In genomic region chr15:101378646-101379045, GRCm38 (mm10) we compare ENCODE assay signal across 32 mouse cellular contexts. TPM values are rescaled to one million over a fixed set of nuclear protein-coding genes. Genes with fewer than 3 reads are reported as not detected.
DNase-seq lines count a peak whose midpoint lies in the region; ATAC-seq and TF ChIP-seq lines count a peak whose summit lies in the region.
"Had no signal": no experiment of that assay in that cellular context is flagged by ENCODE, and none has a peak within 500 bp of the region (broad histone marks: within the 10 kb centered on the region; RNA-seq: fewer than 3 reads in every experiment).

No protein-coding gene starts in this region.

- H3K4me2 ChIP-seq in hindbrain, embryonic 11.5 days (replicated peaks; ENCODE audit: low read depth, low read length): no peak overlapping the region
- H3K4me2 ChIP-seq in hindbrain, embryonic 12.5 days (replicated peaks): no peak overlapping the region
- H3K4me2 ChIP-seq in midbrain, embryonic 15.5 days: no peak overlapping the region
- H3K4me2 ChIP-seq: embryonic facial prominence, embryonic 13.5 days; forebrain, embryonic 12.5 days; forebrain, embryonic 15.5 days; heart, embryonic 12.5 days; heart, embryonic 15.5 days; hindbrain, embryonic 15.5 days had no signal

- H3K9me3 ChIP-seq in hindbrain, embryonic 11.5 days (ENCODE audit: control insufficient read depth, low read length): no peaks in the 10 kb centered on the region
- H3K9me3 ChIP-seq in hindbrain, embryonic 12.5 days (replicated peaks): no peaks in the 10 kb centered on the region
- H3K9me3 ChIP-seq in midbrain, embryonic 15.5 days: no peaks in the 10 kb centered on the region
- H3K9me3 ChIP-seq: embryonic facial prominence, embryonic 10.5 days; embryonic facial prominence, embryonic 13.5 days; forebrain, embryonic 12.5 days; forebrain, embryonic 15.5 days; heart, embryonic 12.5 days; heart, embryonic 15.5 days; hindbrain, embryonic 10.5 days; hindbrain, embryonic 15.5 days had no signal

- no peaks in the 10 kb centered on the region for H3K4me1 ChIP-seq in hindbrain, embryonic 11.5 days (replicated peaks; ENCODE audit: control insufficient read depth, insufficient read depth, low read length)
- H3K4me1 ChIP-seq in hindbrain, embryonic 12.5 days: peaks cover 12% of the 10 kb centered on the region
- peaks cover 18% of the 10 kb centered on the region; the same call in 1 of the 2 replicates for H3K4me1 ChIP-seq in spleen, adult 2 months (ENCODE audit: control insufficient read depth, insufficient read depth, insufficient read length)
- H3K4me1 ChIP-seq in midbrain, embryonic 15.5 days: no peaks in the 10 kb centered on the region
- H3K4me1 ChIP-seq: forebrain, embryonic 15.5 days had no signal

- no peaks in the 10 kb centered on the region for H3K27me3 ChIP-seq in hindbrain, embryonic 11.5 days (ENCODE audit: control insufficient read depth, insufficient read depth, low read length)
- H3K27me3 ChIP-seq in hindbrain, embryonic 12.5 days: 0 out of 2 replicates have a peak, but pooled peaks cover 3% of the 10 kb centered on the region
- H3K27me3 ChIP-seq in spleen, adult 2 months (ENCODE audit: control insufficient read depth, insufficient read depth, low read length): no peaks in the 10 kb centered on the region
- H3K27me3 ChIP-seq in midbrain, embryonic 15.5 days (replicated peaks): no peaks in the 10 kb centered on the region
- H3K27me3 ChIP-seq: embryonic facial prominence, embryonic 13.5 days; forebrain, embryonic 15.5 days; hindbrain, embryonic 15.5 days had no signal

- TF ChIP-seq CTCF in spleen, adult 2 months (IDR thresholded peaks at IDR 0.05; ENCODE audit: extremely low read depth, insufficient read depth, insufficient read length, insufficient replicate concordance): no peak

- 77% methylated on average over 5 of the region's 5 CpGs for WGBS in hindbrain, embryonic 11.5 days
- 78% methylated on average over 5 of the region's 5 CpGs for WGBS in hindbrain, embryonic 12.5 days
- WGBS in spleen, adult 2 months: 87% methylated on average over 5 of the region's 5 CpGs
- WGBS in macrophage (ENCODE audit: missing documents): 93% methylated on average over 5 of the region's 5 CpGs
- 79% methylated on average over 5 of the region's 5 CpGs for WGBS in midbrain, embryonic 15.5 days

- no peak for TF ChIP-seq POLR2A in spleen, adult 2 months (IDR thresholded peaks at IDR 0.05; ENCODE audit: low read depth, low read length)

- H3K79me2 ChIP-seq in macrophage (ENCODE audit: inconsistent target): no peaks in the 10 kb centered on the region

- H3K4me3 ChIP-seq in hindbrain, embryonic 11.5 days (ENCODE audit: low read depth, low read length): no peak overlapping the region
- no peak overlapping the region for H3K4me3 ChIP-seq in hindbrain, embryonic 12.5 days
- no peak overlapping the region for H3K4me3 ChIP-seq in spleen, adult 2 months (ENCODE audit: extremely low read depth, insufficient read depth, insufficient read length)
- no peak overlapping the region for H3K4me3 ChIP-seq in macrophage (ENCODE audit: inconsistent target)
- H3K4me3 ChIP-seq in midbrain, embryonic 15.5 days: no peak overlapping the region
- H3K4me3 ChIP-seq: embryonic facial prominence, embryonic 10.5 days; embryonic facial prominence, embryonic 13.5 days; erythroblast, embryonic 14.5 days; forebrain, embryonic 12.5 days; forebrain, embryonic 15.5 days; heart, embryonic 12.5 days; heart, embryonic 15.5 days; hindbrain, embryonic 10.5 days; hindbrain, embryonic 15.5 days had no signal

- H3K9ac ChIP-seq in hindbrain, embryonic 11.5 days (ENCODE audit: low read depth, low read length): no peak overlapping the region
- H3K9ac ChIP-seq in hindbrain, embryonic 12.5 days: no peak overlapping the region
- H3K9ac ChIP-seq in midbrain, embryonic 15.5 days: no peak overlapping the region
- H3K9ac ChIP-seq: embryonic facial prominence, embryonic 13.5 days; forebrain, embryonic 12.5 days; forebrain, embryonic 15.5 days; heart, embryonic 12.5 days; heart, embryonic 15.5 days; hindbrain, embryonic 15.5 days had no signal

- no peak for ATAC-seq in hindbrain, embryonic 11.5 days (ENCODE audit: low FRiP score)
- no peak for ATAC-seq in hindbrain, embryonic 12.5 days (ENCODE audit: low FRiP score)
- no peak for ATAC-seq in midbrain, embryonic 15.5 days (replicated peaks)
- ATAC-seq: forebrain, embryonic 15.5 days had no signal

- no peak for DNase-seq in hindbrain, embryonic 11.5 days (ENCODE audit: low spot score)
- no peak for DNase-seq in spleen, adult 2 months (ENCODE audit: low read depth in 1 of 2, low spot score in 2 of 2)
- no peak for DNase-seq in spleen, postnatal 14 days (ENCODE audit: low spot score in 2 of 2)
- DNase-seq in adrenal gland, adult (ENCODE audit: inconsistent age in 2 of 2, low spot score in 1 of 2): no peak
- DNase-seq: adrenal gland, adult 8-10 months; adrenal gland, postnatal 25 days; B cell, adult 2 months; cerebellum, adult 11-12 months; cerebellum, adult 8-10 months; cerebellum, postnatal 36 days; embryo, embryonic 11 days; gastrocnemius, postnatal 14 days; heart, adult 11 months; heart, postnatal 10 days; heart, postnatal 36 days had no signal

- H3K36me3 ChIP-seq in hindbrain, embryonic 11.5 days (ENCODE audit: control insufficient read depth, insufficient read depth, low read length): no peaks in the 10 kb centered on the region
- no peaks in the 10 kb centered on the region for H3K36me3 ChIP-seq in hindbrain, embryonic 12.5 days
- H3K36me3 ChIP-seq in spleen, adult 2 months (ENCODE audit: control insufficient read depth, insufficient read depth, low read length): no peaks in the 10 kb centered on the region
- no peaks in the 10 kb centered on the region for H3K36me3 ChIP-seq in macrophage (ENCODE audit: inconsistent target)
- no peaks in the 10 kb centered on the region for H3K36me3 ChIP-seq in midbrain, embryonic 15.5 days (replicated peaks)
- H3K36me3 ChIP-seq: embryonic facial prominence, embryonic 10.5 days; embryonic facial prominence, embryonic 13.5 days; forebrain, embryonic 12.5 days; forebrain, embryonic 15.5 days; G1E; heart, embryonic 12.5 days; heart, embryonic 15.5 days; hindbrain, embryonic 10.5 days; hindbrain, embryonic 15.5 days had no signal

- H3K27ac ChIP-seq in hindbrain, embryonic 11.5 days (ENCODE audit: low read depth, low read length): 0 out of 2 replicates have a peak overlapping the region, but pooled peaks have one; percentile 13
- H3K27ac ChIP-seq in hindbrain, embryonic 12.5 days: no peak overlapping the region
- H3K27ac ChIP-seq in spleen, adult 2 months (ENCODE audit: insufficient read depth, low read length): peak overlapping the region; percentile 60; the same call in 1 of the 2 replicates
- peak overlapping the region; percentile 28; the same call in 1 of the 2 replicates for H3K27ac ChIP-seq in macrophage
- H3K27ac ChIP-seq in midbrain, embryonic 15.5 days: no peak overlapping the region
- H3K27ac ChIP-seq: embryonic facial prominence, embryonic 10.5 days; embryonic facial prominence, embryonic 13.5 days; forebrain, embryonic 12.5 days; forebrain, embryonic 15.5 days; heart, embryonic 15.5 days; hindbrain, embryonic 10.5 days; hindbrain, embryonic 15.5 days had no signal

RNA-seq across cellular contexts. Expression of gene Krt80, which starts 8.7 kb away (rescaled TPM):
- polyA plus RNA-seq in hindbrain, embryonic 11.5 days (2014; fragmentation: Nextera tagmentation; extraction: Ambion mirVana): 0.09 TPM in 1 of 2 replicates, not detected in the other
- polyA plus RNA-seq in hindbrain, embryonic 12.5 days (2016; fragmentation: Nextera tagmentation; extraction: Ambion mirVana): 0.14 and 0.21 TPM in 2 replicates
- polyA plus RNA-seq in spleen, adult 2 months (2012; rRNA removed): 9.9 and 13.6 TPM in 2 replicates
- under 1 TPM in 9 of 26 experiments, not detected in 17; 0.13 to 0.46 (median 0.29) TPM for total RNA-seq in macrophage (2018; cell fraction: chromatin; rRNA removed)
- total RNA-seq in macrophage (2018; cell fraction: cytosol; rRNA removed): under 1 TPM; 0.03 to 0.68 (median 0.29) TPM
- under 1 TPM in 15 of 26 experiments, not detected in 11; 0.10 to 0.79 (median 0.27) TPM for total RNA-seq in macrophage (2018; cell fraction: nucleus; rRNA removed)
- polyA plus RNA-seq in macrophage (2018): 0.51 to 0.83 TPM (median 0.56 TPM) in 3 replicates
- 0.09 and 0.23 TPM in 2 replicates for polyA plus RNA-seq in midbrain, embryonic 15.5 days (2015; fragmentation: Nextera tagmentation; extraction: Ambion mirVana)
- total RNA-seq: CH12.LX had no signal
- polyA plus RNA-seq: erythroblast, embryonic 14.5 days; forebrain, embryonic 12.5 days; G1E had no signal

RNA-seq across cellular contexts. Expression of gene Krt7, which starts 32.2 kb away (rescaled TPM):
- polyA plus RNA-seq in hindbrain, embryonic 11.5 days (2014; fragmentation: Nextera tagmentation; extraction: Ambion mirVana): 9.0 and 12.0 TPM in 2 replicates
- 8.8 and 10.5 TPM in 2 replicates for polyA plus RNA-seq in hindbrain, embryonic 12.5 days (2016; fragmentation: Nextera tagmentation; extraction: Ambion mirVana)
- 0.86 and 1.7 TPM in 2 replicates for polyA plus RNA-seq in spleen, adult 2 months (2012; rRNA removed)
- total RNA-seq in macrophage (2018; cell fraction: chromatin; rRNA removed): under 1 TPM in 1 of 26 experiments, not detected in 25; 0.44 TPM
- not detected for total RNA-seq in macrophage (2018; cell fraction: cytosol; rRNA removed)
- total RNA-seq in macrophage (2018; cell fraction: nucleus; rRNA removed): under 1 TPM in 1 of 26 experiments, not detected in 25; 0.27 TPM
- polyA plus RNA-seq in macrophage (2018): not detected in 3 replicates
- 0.52 and 0.62 TPM in 2 replicates for polyA plus RNA-seq in midbrain, embryonic 15.5 days (2015; fragmentation: Nextera tagmentation; extraction: Ambion mirVana)
- total RNA-seq: gastrocnemius, postnatal 14 days had no signal
- polyA plus RNA-seq: erythroblast, embryonic 14.5 days had no signal

RNA-seq across cellular contexts. Expression of gene Krt87, which starts 60.0 kb away (rescaled TPM):
- 0.08 TPM in 1 of 2 replicates, not detected in the other for polyA plus RNA-seq in hindbrain, embryonic 11.5 days (2014; fragmentation: Nextera tagmentation; extraction: Ambion mirVana)
- polyA plus RNA-seq in hindbrain, embryonic 12.5 days (2016; fragmentation: Nextera tagmentation; extraction: Ambion mirVana): 0.39 and 0.48 TPM in 2 replicates
- polyA plus RNA-seq in spleen, adult 2 months (2012; rRNA removed): not detected in 2 replicates
- not detected for total RNA-seq in macrophage (2018; cell fraction: chromatin; rRNA removed)
- not detected for total RNA-seq in macrophage (2018; cell fraction: cytosol; rRNA removed)
- not detected for total RNA-seq in macrophage (2018; cell fraction: nucleus; rRNA removed)
- not detected in 3 replicates for polyA plus RNA-seq in macrophage (2018)
- polyA plus RNA-seq in midbrain, embryonic 15.5 days (2015; fragmentation: Nextera tagmentation; extraction: Ambion mirVana): 0.40 and 0.83 TPM in 2 replicates
- total RNA-seq: adrenal gland, postnatal 25 days; G1E; gastrocnemius, postnatal 14 days; heart, adult 8-10 months; heart, postnatal 10 days; heart, postnatal 36 days had no signal
- polyA plus RNA-seq: cortical plate, adult 2 months; erythroblast, embryonic 14.5 days; G1E; heart, embryonic 12.5 days; heart, embryonic 15.5 days; intestine, embryonic 14.5 days had no signal

Comparison
In these comparisons a context has a peak if more than half of its experiments do, and no peak if none do; other contexts are left out.
1. H3K27ac ChIP-seq: peak in hindbrain, embryonic 11.5 days (single experiment), spleen, adult 2 months (single experiment) and macrophage (single experiment); none in hindbrain, embryonic 12.5 days (single experiment) and midbrain, embryonic 15.5 days (single experiment).